Mouse (Mus musculus) thymus, adult 2 months (tissue): ENCODE data around the gene Patl2. TPM values are rescaled to one million over a fixed set of nuclear protein-coding genes. Genes with fewer than 3 reads are reported as not detected.

Source experiments
- DNase-seq: peaks from one replicate; pipeline ENCODE4 v3.0.0; 2021
- H3K27ac ChIP-seq: fragments of 200-500 bp; 2 replicates; pipeline ENCODE4 v1.5.1; 2012; ENCODE audit warnings: low read length, control low read depth; ENCODE audit not compliant: control insufficient read depth, insufficient read depth
- H3K27me3 ChIP-seq: fragments of 200-500 bp; 2 replicates; pipeline ENCODE4 v1.6.1; 2012; ENCODE audit warnings: mild to moderate bottlenecking, low read length, moderate library complexity, mixed read lengths; ENCODE audit not compliant: control insufficient read depth, insufficient read depth
- H3K36me3 ChIP-seq: fragments of 200-500 bp; 2 replicates; pipeline ENCODE4 v1.6.1; 2012; ENCODE audit warnings: mild to moderate bottlenecking, low read length, moderate library complexity; ENCODE audit not compliant: control insufficient read depth, insufficient read depth
- H3K4me1 ChIP-seq: fragments of 200-500 bp; replicated peaks from 2 replicates; pipeline ENCODE4 v1.6.1; 2012; ENCODE audit warnings: low read length; ENCODE audit not compliant: control insufficient read depth, insufficient read depth
- H3K4me3 ChIP-seq: fragments of 200-500 bp; 2 replicates; pipeline ENCODE4 v1.5.1; 2012; ENCODE audit warnings: mild to moderate bottlenecking, low read length, control low read depth, moderate library complexity; ENCODE audit not compliant: control insufficient read depth, insufficient read depth
- CTCF ChIP-seq: fragments of 200-500 bp; IDR thresholded peaks from 2 replicates; pipeline ENCODE4 v1.5.1; 2012; ENCODE audit warnings: mild to moderate bottlenecking, control low read depth, low read length, moderate library complexity, borderline replicate concordance; ENCODE audit not compliant: control insufficient read depth, poor library complexity, insufficient read depth; ENCODE audit errors: extremely low read depth
- POLR2A ChIP-seq: fragments of 200-500 bp; IDR thresholded peaks from 2 replicates; pipeline ENCODE4 v1.6.1; 2012; ENCODE audit warnings: mild to moderate bottlenecking, low read length, control low read depth, moderate library complexity; ENCODE audit not compliant: control insufficient read depth, poor library complexity, insufficient read depth; ENCODE audit errors: extremely low read depth
- WGBS: fragments of 180-500 bp; shearing (Covaris S2); methylation state at CpG from one replicate; pipeline ENCODE4 v1.1.7; 2018; 5-methylcytosine and 5-hydroxymethylcytosine counted together
- polyA plus RNA-seq: library from polyadenylated mRNA; depleted of rRNA; stranded (reverse); fragments of >200 nt; gene quantifications from 2 replicates; pipeline ENCODE4 v1.2.3, GENCODE M21; 2012

The Patl2 gene
- polyA plus RNA-seq, 1 experiment, result 0.92 TPM

DNA sequence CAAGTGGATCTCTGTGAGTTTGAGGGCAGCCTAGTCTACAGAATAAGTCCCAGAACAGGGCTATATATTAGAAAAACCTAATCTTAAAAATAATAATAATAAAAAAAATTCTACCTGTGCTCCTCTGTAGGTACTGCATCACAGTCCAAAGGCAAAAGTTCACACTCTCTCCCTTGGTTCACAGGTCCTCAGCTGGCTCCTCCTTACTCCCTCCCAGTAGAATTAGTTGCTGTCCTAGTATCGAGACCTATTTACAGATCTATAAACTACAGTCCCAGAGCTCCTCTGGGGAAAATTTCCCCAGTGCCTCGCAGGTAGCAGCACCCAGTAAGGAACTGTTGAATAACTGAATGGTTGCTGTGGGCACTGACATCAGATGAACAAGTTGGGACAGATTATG is 45.2 kb downstream of the Patl2 start:
- H3K27me3 ChIP-seq, result no peaks in the 10 kb centered on the region
- 94% methylated on average over 2 of the region's 2 CpGs for WGBS
- no peaks in the 10 kb centered on the region for H3K36me3 ChIP-seq
- DNase-seq, result no peak
- no peak for TF ChIP-seq CTCF
- TF ChIP-seq POLR2A, result no peak
- H3K4me1 ChIP-seq, result no peaks in the 10 kb centered on the region
- no peak overlapping the region for H3K4me3 ChIP-seq
- no peak overlapping the region for H3K27ac ChIP-seq

DNA sequence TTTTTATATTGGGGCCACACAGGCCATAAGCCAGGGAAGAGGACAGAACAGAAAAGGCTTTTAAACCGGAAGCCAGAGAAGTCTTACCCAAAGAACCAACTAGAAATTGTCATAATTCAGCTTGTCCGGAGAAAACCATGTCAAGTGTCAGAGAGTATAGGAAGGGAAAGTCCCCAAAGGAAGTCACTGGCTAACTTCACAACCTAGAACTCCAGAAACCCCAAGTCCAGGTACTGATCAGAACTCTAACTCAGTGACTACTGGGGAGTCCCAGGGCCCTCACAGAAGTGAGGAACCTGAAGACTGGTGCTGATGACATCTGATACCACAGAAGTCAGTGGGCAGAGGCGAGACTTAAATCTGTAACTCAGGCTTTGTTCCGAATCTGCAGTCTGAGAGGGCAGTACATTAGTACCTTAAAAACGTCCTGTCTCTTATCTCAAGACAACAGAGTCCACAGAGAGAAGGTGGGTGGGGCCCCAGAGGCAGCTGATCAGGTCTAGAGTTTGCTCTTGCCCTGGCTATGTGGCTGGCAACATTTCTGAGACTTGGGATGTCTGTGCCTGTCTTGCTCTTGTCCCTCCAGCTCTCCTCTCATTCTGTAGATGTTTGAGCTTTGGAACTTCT is 48.0 kb downstream of the Patl2 start:
- H3K36me3 ChIP-seq, result no peaks in the 10 kb centered on the region
- no peak overlapping the region for H3K27ac ChIP-seq
- no peak for DNase-seq
- no peaks in the 10 kb centered on the region for H3K27me3 ChIP-seq
- no peak overlapping the region for H3K4me3 ChIP-seq
- WGBS, result 49% methylated on average over 5 of the region's 5 CpGs
- no peak for TF ChIP-seq POLR2A
- TF ChIP-seq CTCF, result no peak
- H3K4me1 ChIP-seq, result no peaks in the 10 kb centered on the region

GRCm38 (mm10) chr2:122132618-122133017 is 53.4 kb downstream of the Patl2 start:
- no peak for TF ChIP-seq CTCF
- no peak for TF ChIP-seq POLR2A
- DNase-seq, result no peak
- H3K27ac ChIP-seq, result no peak overlapping the region
- no peak overlapping the region for H3K4me3 ChIP-seq
- no peaks in the 10 kb centered on the region for H3K36me3 ChIP-seq
- WGBS, result 70% methylated on average over 2 of the region's 2 CpGs
- no peaks in the 10 kb centered on the region for H3K4me1 ChIP-seq
- H3K27me3 ChIP-seq, result no peaks in the 10 kb centered on the region

DNA sequence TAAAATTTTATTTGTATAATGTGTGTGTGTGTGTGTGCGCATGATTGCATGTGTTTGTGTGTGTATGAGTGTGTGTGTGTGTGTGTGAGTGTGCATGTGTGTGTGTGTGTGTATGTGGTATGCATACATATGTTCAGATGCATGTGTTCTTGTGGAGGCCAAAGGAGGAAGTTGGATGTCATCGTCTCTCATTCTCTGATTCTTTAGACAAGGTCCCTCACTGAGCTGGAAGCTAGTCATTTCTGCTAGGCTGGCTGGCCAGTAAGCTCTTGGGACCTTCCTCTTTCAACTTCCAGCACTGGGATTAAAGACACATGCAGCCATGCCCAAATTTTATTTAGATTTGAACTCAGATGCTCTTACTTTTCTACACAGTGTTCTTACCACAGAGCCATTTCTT is 53.9 kb downstream of the Patl2 start:
- H3K36me3 ChIP-seq, result no peaks in the 10 kb centered on the region
- H3K27ac ChIP-seq, result no peak overlapping the region
- TF ChIP-seq CTCF (no peak), POLR2A (no peak)
- H3K4me3 ChIP-seq, result no peak overlapping the region
- 59% methylated on average over 2 of the region's 2 CpGs for WGBS
- H3K4me1 ChIP-seq, result peaks cover 4% of the 10 kb centered on the region
- no peaks in the 10 kb centered on the region for H3K27me3 ChIP-seq
- no peak for DNase-seq

GRCm38 (mm10) chr2:122127635-122128034 is 58.4 kb downstream of the Patl2 start:
- Histone ChIP-seq H3K36me3 (no peaks in the 10 kb centered on the region), H3K4me1 (peaks cover 26% of the 10 kb centered on the region), H3K27ac (no peak overlapping the region), H3K27me3 (no peaks in the 10 kb centered on the region), H3K4me3 (no peak overlapping the region)
- WGBS, result 96% methylated on average over 4 of the region's 4 CpGs
- TF ChIP-seq CTCF, result no peak
- TF ChIP-seq POLR2A, result no peak
- no peak for DNase-seq

GRCm38 (mm10) chr2:122126765-122127347 is 59.1 kb downstream of the Patl2 start:
- H3K27ac ChIP-seq, result peak overlapping the region; percentile 87
- TF ChIP-seq POLR2A (no peak), CTCF (no peak)
- WGBS, result 18% methylated on average over 5 of the region's 5 CpGs
- no peak overlapping the region for H3K4me3 ChIP-seq
- H3K27me3 ChIP-seq, result no peaks in the 10 kb centered on the region
- H3K36me3 ChIP-seq, result no peaks in the 10 kb centered on the region
- DNase-seq, result peak; percentile 28
- peaks cover 26% of the 10 kb centered on the region for H3K4me1 ChIP-seq

- Histone ChIP-seq H3K27me3 (no peaks in the 10 kb centered on the region), H3K36me3 (no peaks in the 10 kb centered on the region), H3K27ac (peak overlapping the region; percentile 87), H3K4me1 (peaks cover 26% of the 10 kb centered on the region), H3K4me3 (no peak overlapping the region)
- peak; percentile 40 for DNase-seq
- WGBS, result 22% methylated on average over 12 of the region's 12 CpGs
- TF ChIP-seq CTCF (no peak), POLR2A (no peak)
These were observed 60.1 kb downstream of the Patl2 start for GRCm38 (mm10) chr2:122125680-122126572.
